8 mouse cellular contexts compared by ENCODE assay signal in the genomic region with DNA sequence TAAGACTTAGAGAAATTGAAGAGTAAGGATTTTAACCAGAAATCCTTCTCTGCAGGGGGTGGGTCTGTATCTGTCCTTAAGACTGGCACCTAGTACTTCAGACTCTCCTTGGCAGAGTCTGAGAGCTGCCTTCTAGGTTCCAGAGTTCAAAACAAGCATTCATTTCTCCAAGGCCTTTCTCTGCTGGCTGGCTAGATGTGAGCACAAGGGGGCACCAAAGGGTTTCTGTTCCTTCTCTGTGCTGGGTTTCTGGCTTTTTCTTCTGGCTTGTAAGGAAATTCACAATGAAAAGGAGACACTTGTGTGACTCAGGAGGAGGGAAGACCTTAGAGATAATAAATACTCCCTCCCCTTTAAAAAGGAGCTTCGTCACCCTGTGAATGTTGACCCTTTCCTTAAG.
DNase-seq lines count a peak whose midpoint lies in the region; ATAC-seq and TF ChIP-seq lines count a peak whose summit lies in the region.

No protein-coding gene starts in this region.

- no peak for TF ChIP-seq EP300 in stomach, postnatal 0 days (optimal IDR thresholded peaks at IDR 0.05)

- no peak overlapping the region for H3K4me2 ChIP-seq in stomach, postnatal 0 days (replicated peaks; ENCODE audit: low read depth)

- TF ChIP-seq CTCF in stomach, postnatal 0 days (IDR thresholded peaks at IDR 0.05; ENCODE audit: low read depth) = peak; percentile 73

- no peaks in the 10 kb centered on the region for H3K36me3 ChIP-seq in stomach, postnatal 0 days (ENCODE audit: control insufficient read depth, insufficient read depth, low read length)

- no peaks in the 10 kb centered on the region for H3K27me3 ChIP-seq in stomach, postnatal 0 days (ENCODE audit: control insufficient read depth, insufficient read depth, low read length)

- H3K9ac ChIP-seq in stomach, postnatal 0 days (ENCODE audit: low read length) = no peak overlapping the region

- intact Hi-C loops in left cerebral cortex, postnatal 10 days (cut with DNase I) = loop anchor here (10.0 kb wide), 1 partner anchor 1121 kb away; no protein-coding TSS in a partner anchor

- DNase-seq in adrenal gland, postnatal 14 days = peak; percentile 6
- no peak for DNase-seq in adrenal gland, postnatal 4 days (ENCODE audit: low spot score in 2 of 2)
- peak; percentile 53 for DNase-seq in 3T3-L1 (ENCODE audit: low read depth, low spot score)
- DNase-seq in cerebellum, postnatal 25 days = peak; percentile 11 to 34
- peak; percentile 60 to 79 for DNase-seq in frontal cortex, postnatal 36 days (ENCODE audit: low spot score in 2 of 2)
- peak; percentile 39 to 73 for DNase-seq in left cerebral cortex, postnatal 10 days (ENCODE audit: extremely low spot score in 1 of 2, low spot score in 2 of 2)
- DNase-seq in stomach, postnatal 0 days (ENCODE audit: low spot score) = no peak
- DNase-seq in thymus, postnatal 36 days = no peak

- H3K4me1 ChIP-seq in stomach, postnatal 0 days (replicated peaks; ENCODE audit: control insufficient read depth, insufficient read depth) = no peaks in the 10 kb centered on the region

- WGBS in stomach, postnatal 0 days = 37% methylated on average over 1 of the region's 1 CpGs

- ATAC-seq in stomach, postnatal 0 days (ENCODE audit: low FRiP score, low TSS enrichment) = no peak

- no peak overlapping the region for H3K27ac ChIP-seq in stomach, postnatal 0 days (replicated peaks)

- no peaks in the 10 kb centered on the region for H3K9me3 ChIP-seq in stomach, postnatal 0 days (ENCODE audit: control insufficient read depth, low read length)

- no peak overlapping the region for H3K4me3 ChIP-seq in stomach, postnatal 0 days (ENCODE audit: low read depth, low read length)

Comparison
In these comparisons a context has a peak if more than half of its experiments do, and no peak if none do; other contexts are left out.
1. DNase-seq: peak in adrenal gland, postnatal 14 days (single experiment), 3T3-L1 (single experiment), cerebellum, postnatal 25 days (2 of 2), frontal cortex, postnatal 36 days (2 of 2) and left cerebral cortex, postnatal 10 days (2 of 2); none in adrenal gland, postnatal 4 days (0 of 2), stomach, postnatal 0 days (single experiment) and thymus, postnatal 36 days (0 of 2).